10 mouse cellular contexts compared by ENCODE assay signal in the genomic region with DNA sequence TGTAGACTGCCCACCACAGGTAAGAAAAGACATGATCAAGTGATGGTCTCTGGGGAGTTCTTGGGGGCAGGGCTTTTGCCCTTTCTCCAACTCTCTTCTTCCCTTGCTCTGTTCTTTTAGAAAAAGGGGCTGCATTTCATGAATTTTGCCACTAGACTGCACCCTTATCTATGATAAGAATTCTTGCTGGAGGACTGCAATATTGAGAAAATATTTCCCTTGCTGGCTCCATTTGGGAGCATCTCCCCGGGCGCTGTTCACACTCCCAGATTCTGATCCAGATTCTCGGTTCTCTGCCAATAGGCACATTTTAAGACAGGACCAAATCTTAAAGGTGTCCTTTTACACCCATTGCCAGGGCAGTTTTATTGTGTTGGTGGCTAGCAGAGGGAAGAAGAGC. TPM values are rescaled to one million over a fixed set of nuclear protein-coding genes. Genes with fewer than 3 reads are reported as not detected.
DNase-seq lines count a peak whose midpoint lies in the region; ATAC-seq and TF ChIP-seq lines count a peak whose summit lies in the region.
"Had no signal": no experiment of that assay in that cellular context is flagged by ENCODE, and none has a peak within 500 bp of the region (broad histone marks: within the 10 kb centered on the region; RNA-seq: fewer than 3 reads in every experiment).

No protein-coding gene starts in this region.

- 62% methylated on average over 3 of the region's 3 CpGs for WGBS in intestine, postnatal 0 days
- 37% methylated on average over 3 of the region's 3 CpGs for WGBS in intestine, embryonic 15.5 days
- 42% methylated on average over 3 of the region's 3 CpGs for WGBS in hindbrain, embryonic 15.5 days

- no peak overlapping the region for H3K9ac ChIP-seq in intestine, postnatal 0 days (ENCODE audit: low read depth, low read length)
- H3K9ac ChIP-seq in intestine, embryonic 15.5 days: no peak overlapping the region
- no peak overlapping the region for H3K9ac ChIP-seq in CH12.LX (ENCODE audit: insufficient read depth, low read depth)
- no peak overlapping the region for H3K9ac ChIP-seq in hindbrain, embryonic 15.5 days
- H3K9ac ChIP-seq: midbrain, embryonic 12.5 days had no signal

- H3K27me3 ChIP-seq in intestine, postnatal 0 days (replicated peaks; ENCODE audit: control insufficient read depth, insufficient read depth, low read length): peaks cover 37% of the 10 kb centered on the region; the same call in 1 of the 2 replicates
- H3K27me3 ChIP-seq in intestine, embryonic 15.5 days (replicated peaks): no peaks in the 10 kb centered on the region; the same call in 1 of the 2 replicates
- H3K27me3 ChIP-seq in CH12.LX (replicated peaks): peaks cover 59% of the 10 kb centered on the region
- H3K27me3 ChIP-seq in hindbrain, embryonic 15.5 days: no peaks in the 10 kb centered on the region

- no peaks in the 10 kb centered on the region for H3K36me3 ChIP-seq in intestine, postnatal 0 days (ENCODE audit: control insufficient read depth, insufficient read depth)
- H3K36me3 ChIP-seq in intestine, embryonic 15.5 days: no peaks in the 10 kb centered on the region
- no peaks in the 10 kb centered on the region for H3K36me3 ChIP-seq in CH12.LX (replicated peaks in 1 of 2; ENCODE audit: control insufficient read depth in 1 of 2, insufficient read depth in 1 of 2, low read length in 1 of 2)
- no peaks in the 10 kb centered on the region for H3K36me3 ChIP-seq in hindbrain, embryonic 15.5 days
- H3K36me3 ChIP-seq: midbrain, embryonic 12.5 days had no signal

- H3K4me3 ChIP-seq in intestine, postnatal 0 days (ENCODE audit: low read depth, low read length): no peak overlapping the region
- no peak overlapping the region for H3K4me3 ChIP-seq in intestine, embryonic 15.5 days (replicated peaks)
- no peak overlapping the region for H3K4me3 ChIP-seq in CH12.LX (replicated peaks in 1 of 3; ENCODE audit: low read depth in 2 of 3, low read length in 2 of 3, poor library complexity in 1 of 3)
- H3K4me3 ChIP-seq in hindbrain, embryonic 15.5 days: no peak overlapping the region
- H3K4me3 ChIP-seq: midbrain, embryonic 12.5 days had no signal

- TF ChIP-seq EP300 in CH12.LX (IDR thresholded peaks at IDR 0.05; ENCODE audit: low read length): no peak

- no peaks in the 10 kb centered on the region for H3K79me2 ChIP-seq in CH12.LX (replicated peaks; ENCODE audit: control insufficient read depth, extremely low read depth, insufficient read depth, poor library complexity, severe bottlenecking)

- DNase-seq in CH12.LX (ENCODE audit: extremely low read depth) (no peak), MN1 (ENCODE audit: low spot score) (peak; percentile 22)
- no peak for DNase-seq in c-Kit-positive CD71-positive TER-119-positive erythroid progenitor cells, embryonic 14.5 days (ENCODE audit: low spot score)
- no peak for DNase-seq in spleen, adult 18-20 months
- DNase-seq: heart, postnatal 10 days; layer of hippocampus, postnatal 36 days had no signal

- peaks cover 5% of the 10 kb centered on the region for H3K4me1 ChIP-seq in intestine, postnatal 0 days (replicated peaks; ENCODE audit: control insufficient read depth, insufficient read depth, low read length)
- peaks cover 27% of the 10 kb centered on the region for H3K4me1 ChIP-seq in intestine, embryonic 15.5 days (replicated peaks)
- H3K4me1 ChIP-seq in CH12.LX (ENCODE audit: control insufficient read depth in 1 of 2, insufficient read depth in 2 of 2): peaks cover 0 to 28% of the 10 kb centered on the region in 2 experiments; a peak in 2 of 4 replicates
- peaks cover 48% of the 10 kb centered on the region for H3K4me1 ChIP-seq in hindbrain, embryonic 15.5 days (replicated peaks)

- TF ChIP-seq CTCF in intestine, postnatal 0 days (IDR thresholded peaks at IDR 0.05; ENCODE audit: low read depth): peak; percentile 58
- peak in 1 of 2 experiments; percentile 53; a peak in 2 of 4 replicates for TF ChIP-seq CTCF in CH12.LX (conservative IDR thresholded peaks at IDR 0.05 in 1 of 2, IDR thresholded peaks at IDR 0.05 in 1 of 2; ENCODE audit: low read depth in 2 of 2, low read length in 2 of 2)

- in situ Hi-C loops in CH12.LX (cut with MboI; ENCODE audit: low pct_ligation_motif_present, low pct_unique_long_range_greater_than_20kb, low sequenced_read_pairs): loop anchor here (10.0 kb wide), 2 partner anchors 949 to 979 kb away; no protein-coding TSS in a partner anchor

- no peak for TF ChIP-seq POLR2A in CH12.LX (IDR thresholded peaks at IDR 0.05; ENCODE audit: low read depth, low read length)

- ATAC-seq in intestine, postnatal 0 days: no peak
- no peak for ATAC-seq in intestine, embryonic 15.5 days
- no peak for ATAC-seq in hindbrain, embryonic 15.5 days (ENCODE audit: low FRiP score, low read depth)

- no peak overlapping the region for H3K4me2 ChIP-seq in intestine, postnatal 0 days (replicated peaks; ENCODE audit: low read depth)
- H3K4me2 ChIP-seq in intestine, embryonic 15.5 days (replicated peaks): no peak overlapping the region
- H3K4me2 ChIP-seq in CH12.LX (ENCODE audit: insufficient read depth, low read depth, poor library complexity, severe bottlenecking): no peak overlapping the region
- H3K4me2 ChIP-seq in hindbrain, embryonic 15.5 days: peak overlapping the region; percentile 98

- TF ChIP-seq RAD21 in CH12.LX (IDR thresholded peaks at IDR 0.05; ENCODE audit: low read depth, low read length): peak; percentile 59

- H3K9me3 ChIP-seq in intestine, postnatal 0 days (ENCODE audit: control insufficient read depth): no peaks in the 10 kb centered on the region
- H3K9me3 ChIP-seq in intestine, embryonic 15.5 days: no peaks in the 10 kb centered on the region
- H3K9me3 ChIP-seq in CH12.LX (replicated peaks; ENCODE audit: low read length): no peaks in the 10 kb centered on the region
- H3K9me3 ChIP-seq in hindbrain, embryonic 15.5 days: no peaks in the 10 kb centered on the region
- H3K9me3 ChIP-seq: midbrain, embryonic 12.5 days had no signal

- dilution Hi-C loops in CH12.LX (cut with MboI; ENCODE audit: extremely low pct_ligation_motif_present, extremely low pct_unique_long_range_greater_than_20kb, low sequenced_read_pairs): no loop called here

- no peak overlapping the region for H3K27ac ChIP-seq in intestine, postnatal 0 days (ENCODE audit: low read depth, low read length)
- H3K27ac ChIP-seq in intestine, embryonic 15.5 days: no peak overlapping the region
- H3K27ac ChIP-seq in CH12.LX (ENCODE audit: insufficient read depth, low read depth): no peak overlapping the region
- H3K27ac ChIP-seq in hindbrain, embryonic 15.5 days (replicated peaks): no peak overlapping the region
- H3K27ac ChIP-seq: midbrain, embryonic 12.5 days had no signal

TF ChIP-seq in CH12.LX, 34 proteins besides CTCF, POLR2A, EP300 and RAD21:
- TF ChIP-seq JUND (conservative IDR thresholded peaks at IDR 0.05; ENCODE audit: low read depth, low read length) (no peak), SMC3 (IDR thresholded peaks at IDR 0.05; ENCODE audit: low read depth, low read length) (peak; percentile 35)

RNA-seq across cellular contexts. Expression of a gene that starts 1.4 kb away (rescaled TPM):
- polyA plus RNA-seq in intestine, postnatal 0 days (2015; fragmentation: Nextera tagmentation; extraction: Ambion mirVana): 14.3 and 14.6 TPM in 2 replicates
- polyA plus RNA-seq in intestine, embryonic 15.5 days (2015; fragmentation: Nextera tagmentation; extraction: Ambion mirVana): 46.2 and 50.7 TPM in 2 replicates
- total RNA-seq in CH12.LX (2012; rRNA removed) (0.04 and 0.08 TPM in 2 replicates), CH12.LX (2014; rRNA removed) (not detected in 2 replicates)
- polyA plus RNA-seq in CH12.LX (2012; ENCODE audit: insufficient read length, low read depth): 0.09 and 0.14 TPM in 2 replicates
- 48.5 and 56.5 TPM in 2 replicates for polyA plus RNA-seq in hindbrain, embryonic 15.5 days (2015; fragmentation: Nextera tagmentation; extraction: Ambion mirVana)

RNA-seq across cellular contexts. Expression of a gene that starts 51.8 kb away (rescaled TPM):
- polyA plus RNA-seq in intestine, postnatal 0 days (2015; fragmentation: Nextera tagmentation; extraction: Ambion mirVana): 75.6 and 94.0 TPM in 2 replicates
- polyA plus RNA-seq in intestine, embryonic 15.5 days (2015; fragmentation: Nextera tagmentation; extraction: Ambion mirVana): 147 and 148 TPM in 2 replicates
- 386 and 662 TPM in 2 replicates for total RNA-seq in CH12.LX (2012; rRNA removed)
- total RNA-seq in CH12.LX (2014; rRNA removed): 264 and 294 TPM in 2 replicates
- 350 and 355 TPM in 2 replicates for polyA plus RNA-seq in CH12.LX (2012; ENCODE audit: insufficient read length, low read depth)
- polyA plus RNA-seq in hindbrain, embryonic 15.5 days (2015; fragmentation: Nextera tagmentation; extraction: Ambion mirVana): 463 and 473 TPM in 2 replicates

Comparison
In these comparisons a context has a peak if more than half of its experiments do, and no peak if none do; other contexts are left out.
1. RNA of a gene that starts 1.4 kb away (polyA plus RNA-seq): 48.5 to 56.5 TPM in hindbrain, embryonic 15.5 days, 46.2 to 50.7 TPM in intestine, embryonic 15.5 days and 14.3 to 14.6 TPM in intestine, postnatal 0 days; 0.09 to 0.14 TPM in CH12.LX; every median in the first group is over 10 times any median in the second.